Mouse (Mus musculus) liver, embryonic 12.5 days (tissue): ENCODE results near the gene Cdc25b. TPM values are rescaled to one million over a fixed set of nuclear protein-coding genes. Genes with fewer than 3 reads are reported as not detected.
A peak's percentile ranks its signal among the peaks of the same experiment; 100 is the strongest.

Experiments used
- ATAC-seq: fragments of 200-750 bp; cut with Nextera tagmentation; 2 replicates; pipeline ENCODE4 v1.8.0; 2017; ENCODE audit warnings: moderate number of reproducible peaks, mild to moderate bottlenecking, moderate library complexity
- H3K27ac ChIP-seq: fragments of 300-500 bp; sonication (generic); 2 replicates; pipeline ENCODE4 v1.5.1; 2016; ENCODE audit warnings: mild to moderate bottlenecking
- H3K27me3 ChIP-seq: fragments of 300-500 bp; sonication (generic); replicated peaks from 2 replicates; pipeline ENCODE4 v1.6.1; 2016; ENCODE audit warnings: mild to moderate bottlenecking, moderate library complexity
- H3K36me3 ChIP-seq: fragments of 300-500 bp; sonication (generic); 2 replicates; pipeline ENCODE4 v1.6.1; 2016; ENCODE audit warnings: mild to moderate bottlenecking, moderate library complexity
- H3K4me1 ChIP-seq: fragments of 300-500 bp; sonication (generic); 2 replicates; pipeline ENCODE4 v1.6.1; 2016
- H3K4me2 ChIP-seq: fragments of 300-500 bp; sonication (generic); 2 replicates; pipeline ENCODE4 v1.6.1; 2016; ENCODE audit warnings: mild to moderate bottlenecking, moderate library complexity
- H3K4me3 ChIP-seq: fragments of 300-500 bp; sonication (generic); 2 replicates; pipeline ENCODE4 v1.5.1; 2016; ENCODE audit warnings: mild to moderate bottlenecking, moderate library complexity
- H3K9ac ChIP-seq: fragments of 300-500 bp; sonication (generic); 2 replicates; pipeline ENCODE4 v1.6.1; 2016; ENCODE audit warnings: mild to moderate bottlenecking, moderate library complexity
- H3K9me3 ChIP-seq: fragments of 300-500 bp; sonication (generic); replicated peaks from 2 replicates; pipeline ENCODE4 v1.6.1; 2016; ENCODE audit warnings: mild to moderate bottlenecking, moderate library complexity
- WGBS: fragments of 180-500 bp; shearing (Covaris S2); methylation state at CpG from one replicate; pipeline ENCODE4 v1.1.7; 2016; ENCODE audit not compliant: insufficient replicate concordance; 5-methylcytosine and 5-hydroxymethylcytosine counted together
- polyA plus RNA-seq: library from polyadenylated mRNA; unstranded; fragments of >200 nt; fragmentation: Nextera tagmentation; extraction: Ambion mirVana; gene quantifications from 2 replicates; pipeline ENCODE4 v1.2.1, GENCODE M21; 2016

The Cdc25b gene
- polyA plus RNA-seq, 1 experiment from 2014 or later, result 172 TPM

DNA sequence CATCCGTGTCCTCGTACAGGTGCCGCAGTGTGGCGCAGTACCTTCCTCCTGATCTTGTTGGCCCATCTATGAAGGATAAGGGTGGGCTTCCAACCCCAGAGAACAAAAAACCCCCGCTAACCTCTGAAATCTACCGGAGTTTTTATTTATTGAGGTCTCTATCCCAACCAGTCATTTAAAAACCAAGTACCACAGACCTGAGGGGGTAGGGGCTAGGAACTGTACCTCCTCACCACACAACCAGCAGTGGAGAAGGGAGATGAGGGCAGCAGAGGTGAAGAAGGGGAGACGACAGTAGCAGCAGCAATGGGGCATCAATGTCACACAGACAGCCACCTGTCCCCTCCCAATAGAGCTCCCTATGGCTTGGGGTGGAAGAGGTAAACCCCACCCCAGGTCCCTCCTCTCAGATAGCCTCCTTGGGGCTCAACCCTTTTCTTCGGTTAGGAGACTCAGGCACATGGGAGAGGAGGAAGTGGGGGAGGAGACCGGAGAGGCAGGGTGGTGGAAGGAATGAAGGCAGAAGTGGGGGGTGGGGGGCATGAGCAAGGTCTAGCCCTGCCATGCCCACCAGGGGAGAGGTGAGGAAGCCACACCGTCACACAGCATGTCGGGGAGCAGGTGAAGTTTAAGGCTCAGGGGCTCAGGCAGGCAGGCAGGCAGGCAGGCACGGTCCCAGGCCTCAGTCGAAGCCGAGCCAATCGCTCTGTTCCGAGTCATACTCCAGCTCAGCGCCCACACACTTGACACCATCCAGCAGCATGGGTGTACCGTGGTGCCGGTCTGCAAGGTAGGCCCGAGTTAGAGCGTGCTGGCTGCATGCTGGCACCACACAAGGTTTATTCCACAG is 40.3 kb upstream of the Cdc25b start:
- H3K36me3 ChIP-seq, result peaks cover 94% of the 10 kb centered on the region
- peaks cover 59% of the 10 kb centered on the region for H3K4me1 ChIP-seq
- no peak for ATAC-seq
- H3K27me3 ChIP-seq, result no peaks in the 10 kb centered on the region
- H3K4me2 ChIP-seq, result no peak overlapping the region
- WGBS, result 76% methylated on average over 21 of the region's 21 CpGs
- no peak overlapping the region for H3K4me3 ChIP-seq
- peak overlapping the region; percentile 15; the same call in 1 of the 2 replicates for H3K27ac ChIP-seq
- H3K9ac ChIP-seq, result no peak overlapping the region
- no peaks in the 10 kb centered on the region for H3K9me3 ChIP-seq

DNA sequence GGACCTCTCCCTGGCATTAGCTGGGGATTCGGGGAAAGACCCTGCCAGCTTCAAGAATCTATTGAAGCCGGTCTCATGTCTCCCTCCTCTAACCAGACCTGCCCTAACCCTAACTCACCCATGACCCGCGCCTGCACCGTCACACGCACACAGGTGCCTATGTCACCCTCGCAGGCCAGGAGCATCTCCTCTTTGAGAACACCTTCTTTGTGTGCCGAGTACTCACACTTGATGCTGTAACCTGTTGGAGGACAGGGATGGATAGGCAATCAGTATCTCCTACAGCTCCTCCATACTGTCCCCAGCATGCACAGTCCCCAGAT is 39.7 kb upstream of the Cdc25b start:
- Histone ChIP-seq H3K9ac (no peak overlapping the region), H3K27me3 (no peaks in the 10 kb centered on the region), H3K36me3 (peaks cover 94% of the 10 kb centered on the region), H3K4me1 (peaks cover 59% of the 10 kb centered on the region), H3K4me3 (no peak overlapping the region), H3K4me2 (no peak overlapping the region), H3K9me3 (no peaks in the 10 kb centered on the region), H3K27ac (0 out of 2 replicates have a peak overlapping the region, but pooled peaks have one; percentile 26)
- 93% methylated on average over 8 of the region's 8 CpGs for WGBS
- no peak for ATAC-seq

DNA sequence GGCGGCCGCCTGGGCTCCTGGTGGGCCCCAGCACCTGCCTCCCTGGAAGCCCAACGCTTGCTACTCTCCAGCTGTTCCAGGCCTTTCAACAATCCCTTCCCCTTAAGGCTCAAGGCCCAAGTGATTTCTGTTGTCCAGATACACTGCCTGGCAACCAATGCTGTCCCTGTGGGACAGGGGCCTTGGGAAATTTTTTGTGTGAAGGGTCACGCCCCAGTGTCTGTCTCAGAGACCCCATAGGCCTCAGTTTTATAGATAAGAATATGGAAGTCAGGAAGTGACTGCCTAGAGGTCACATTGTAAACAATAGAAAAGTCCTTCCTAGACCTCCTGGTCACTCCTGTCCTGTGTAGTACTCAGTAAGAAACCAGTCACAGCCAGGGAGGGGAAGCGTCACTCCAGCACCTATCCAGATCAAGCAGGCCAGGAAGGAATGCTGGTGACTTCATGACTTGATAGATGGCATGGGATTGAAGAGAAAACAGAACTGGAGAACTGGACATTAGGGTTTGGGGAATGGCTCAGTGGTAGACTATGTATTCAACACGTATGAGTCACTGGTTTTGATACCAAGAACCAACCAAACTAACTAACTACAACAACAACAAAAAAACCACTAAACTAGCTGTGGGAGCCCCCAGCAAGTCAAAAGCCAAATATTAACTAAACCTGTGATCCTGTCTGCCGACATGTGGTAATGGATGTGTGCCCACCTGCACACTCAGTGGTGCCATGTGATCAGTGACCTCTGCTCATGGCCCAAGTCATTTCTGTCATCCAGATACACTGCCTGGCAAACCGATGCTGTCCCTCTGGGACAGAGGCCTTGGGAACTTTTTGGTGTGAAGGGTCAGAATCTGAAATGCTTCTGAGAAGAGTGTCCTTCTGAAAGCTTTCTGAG is 38.1 kb upstream of the Cdc25b start:
- peaks cover 97% of the 10 kb centered on the region for H3K36me3 ChIP-seq
- H3K27ac ChIP-seq, result 0 out of 2 replicates have a peak overlapping the region, but pooled peaks have one; percentile 15
- peaks cover 61% of the 10 kb centered on the region for H3K4me1 ChIP-seq
- no peak overlapping the region for H3K4me2 ChIP-seq
- H3K9ac ChIP-seq, result no peak overlapping the region
- ATAC-seq, result no peak
- no peaks in the 10 kb centered on the region for H3K9me3 ChIP-seq
- WGBS, result 86% methylated on average over 8 of the region's 8 CpGs
- no peaks in the 10 kb centered on the region for H3K27me3 ChIP-seq
- no peak overlapping the region for H3K4me3 ChIP-seq

DNA sequence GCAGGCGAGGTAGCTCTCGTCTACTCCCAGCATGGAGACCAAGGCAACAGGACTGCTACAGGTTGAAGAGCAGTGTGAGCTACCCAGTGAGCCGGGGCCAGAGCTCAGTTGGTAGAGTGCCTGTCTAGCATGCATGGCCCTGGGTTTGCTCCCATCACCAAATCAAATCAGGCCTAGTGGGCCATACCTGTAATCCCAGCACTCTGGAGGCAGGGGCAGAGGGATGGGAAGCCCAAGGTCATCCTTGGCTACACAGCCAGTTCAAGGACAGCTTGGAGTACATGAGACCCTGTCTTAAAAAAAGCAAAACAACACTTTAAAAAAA is 37.5 kb upstream of the Cdc25b start:
- no peaks in the 10 kb centered on the region for H3K9me3 ChIP-seq
- peaks cover 68% of the 10 kb centered on the region for H3K4me1 ChIP-seq
- H3K4me3 ChIP-seq, result no peak overlapping the region
- no peak overlapping the region for H3K9ac ChIP-seq
- WGBS, result 92% methylated on average over 3 of the region's 3 CpGs
- no peak for ATAC-seq
- no peaks in the 10 kb centered on the region for H3K27me3 ChIP-seq
- peaks cover 98% of the 10 kb centered on the region for H3K36me3 ChIP-seq
- H3K4me2 ChIP-seq, result no peak overlapping the region
- H3K27ac ChIP-seq, result no peak overlapping the region; the same call in 1 of the 2 replicates

DNA sequence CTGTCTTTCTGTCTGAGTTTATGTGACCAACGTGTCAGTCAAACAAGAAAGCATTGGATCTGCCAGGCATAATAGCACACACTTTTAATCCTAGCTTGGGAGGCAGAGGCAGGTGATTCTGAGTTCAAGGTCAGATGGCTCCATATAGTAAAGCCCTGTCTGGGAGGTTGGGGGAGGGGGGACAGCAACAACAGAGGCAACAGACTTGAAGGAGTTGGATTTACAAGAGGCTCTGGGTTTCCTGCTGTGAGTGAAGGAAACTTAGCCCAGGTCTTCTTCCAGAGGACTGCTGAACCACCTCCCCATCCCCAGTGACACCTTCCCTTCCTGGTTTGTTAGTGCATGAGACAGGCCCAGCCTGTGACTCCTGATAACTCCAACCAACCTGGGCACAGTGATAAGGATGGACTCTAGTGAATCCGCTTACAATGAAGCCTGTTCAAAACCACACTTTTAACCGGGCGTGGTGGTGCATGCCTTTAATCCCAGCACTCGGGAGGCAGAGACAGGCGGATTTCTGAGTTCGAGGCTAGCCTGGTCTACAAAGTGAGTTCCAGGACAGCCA is 34.5 kb upstream of the Cdc25b start:
- WGBS, result 43% methylated on average over 7 of the region's 7 CpGs
- Histone ChIP-seq H3K4me1 (peaks cover 81% of the 10 kb centered on the region), H3K9me3 (no peaks in the 10 kb centered on the region), H3K36me3 (peaks cover 98% of the 10 kb centered on the region), H3K4me3 (no peak overlapping the region), H3K27ac (peak overlapping the region; percentile 85), H3K27me3 (no peaks in the 10 kb centered on the region), H3K4me2 (peak overlapping the region; percentile 48), H3K9ac (peak overlapping the region; percentile 53)
- peak; percentile 96 for ATAC-seq

DNA sequence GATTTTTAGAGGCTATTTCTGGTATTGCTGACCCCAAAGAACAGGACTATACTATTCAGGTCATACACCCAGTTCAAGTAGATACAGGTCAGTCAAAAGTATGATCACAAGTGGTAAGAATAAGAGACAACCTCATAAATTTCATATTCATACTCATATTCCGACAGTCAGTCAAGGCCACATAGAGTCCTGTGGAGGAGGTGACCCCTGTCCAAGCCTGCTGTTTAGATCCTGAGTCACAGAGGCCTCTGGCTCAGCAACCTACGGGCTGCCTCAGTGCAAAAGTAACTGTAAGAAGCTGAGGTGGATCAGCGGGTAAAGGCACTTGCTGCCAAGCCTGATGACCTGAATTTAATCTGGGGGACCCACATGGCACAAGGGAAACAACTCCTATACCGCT is 32.7 kb upstream of the Cdc25b start:
- Histone ChIP-seq H3K4me1 (peaks cover 89% of the 10 kb centered on the region), H3K4me3 (no peak overlapping the region), H3K27ac (peak overlapping the region; percentile 85; the same call in 1 of the 2 replicates), H3K27me3 (no peaks in the 10 kb centered on the region), H3K4me2 (no peak overlapping the region), H3K9ac (no peak overlapping the region), H3K36me3 (peaks cover 88% of the 10 kb centered on the region), H3K9me3 (no peaks in the 10 kb centered on the region)
- 84% methylated on average over 4 of the region's 4 CpGs for WGBS
- no peak for ATAC-seq

DNA sequence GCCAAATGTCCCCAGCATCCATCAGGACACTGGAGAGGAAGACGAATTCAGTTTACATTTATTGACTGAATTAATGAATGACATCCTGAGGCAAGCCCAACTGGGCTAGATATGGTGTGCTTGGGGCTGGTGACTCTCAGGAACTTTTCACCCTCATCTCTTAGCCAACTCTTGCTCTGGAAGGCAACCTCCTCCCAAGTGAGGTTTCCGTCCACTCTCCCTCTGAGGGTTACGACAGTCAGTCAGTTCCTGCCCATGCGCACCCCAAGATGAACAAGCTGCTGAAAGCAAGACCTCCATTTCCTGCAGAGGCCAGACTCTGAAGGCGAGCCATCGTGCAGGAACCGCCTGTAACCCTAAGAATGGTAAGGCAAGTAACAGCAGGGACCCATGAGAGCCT is 29.8 kb upstream of the Cdc25b start:
- H3K4me2 ChIP-seq, result peak overlapping the region; percentile 87
- no peaks in the 10 kb centered on the region for H3K27me3 ChIP-seq
- peaks cover 59% of the 10 kb centered on the region for H3K36me3 ChIP-seq
- no peak overlapping the region for H3K4me3 ChIP-seq
- WGBS, result 91% methylated on average over 7 of the region's 7 CpGs
- ATAC-seq, result no peak
- no peaks in the 10 kb centered on the region for H3K9me3 ChIP-seq
- H3K27ac ChIP-seq, result peak overlapping the region; percentile 96
- peaks cover 80% of the 10 kb centered on the region for H3K4me1 ChIP-seq
- peak overlapping the region; percentile 90 for H3K9ac ChIP-seq

DNA sequence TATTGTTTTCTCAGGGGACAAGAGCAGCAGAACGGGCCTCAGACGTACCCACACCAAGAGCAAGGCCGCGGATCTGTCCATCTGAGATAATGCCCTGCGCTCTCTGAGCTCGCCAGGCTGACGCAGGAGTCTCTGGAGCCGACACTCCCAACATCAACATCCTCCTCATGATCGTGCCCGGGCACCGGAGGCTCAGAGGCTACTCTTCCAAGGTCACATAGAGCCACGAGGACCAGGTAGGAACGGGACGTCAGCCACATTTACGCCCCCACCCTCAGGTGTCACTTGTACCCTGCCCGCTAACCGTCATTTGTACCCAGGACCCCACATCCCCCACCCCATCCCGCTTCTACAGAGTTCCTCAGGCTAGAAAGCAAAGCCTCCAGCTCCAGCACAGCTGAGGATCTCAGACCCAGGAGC is 27.2 kb upstream of the Cdc25b start:
- peaks cover 35% of the 10 kb centered on the region for H3K36me3 ChIP-seq
- peak overlapping the region; percentile 83 for H3K4me3 ChIP-seq
- peak overlapping the region; percentile 96 for H3K27ac ChIP-seq
- 0% methylated on average over 18 of the region's 18 CpGs for WGBS
- peak overlapping the region; percentile 90 for H3K9ac ChIP-seq
- ATAC-seq, result peak; percentile 88
- H3K27me3 ChIP-seq, result no peaks in the 10 kb centered on the region
- H3K4me1 ChIP-seq, result peaks cover 55% of the 10 kb centered on the region
- no peaks in the 10 kb centered on the region for H3K9me3 ChIP-seq
- peak overlapping the region; percentile 87 for H3K4me2 ChIP-seq

DNA sequence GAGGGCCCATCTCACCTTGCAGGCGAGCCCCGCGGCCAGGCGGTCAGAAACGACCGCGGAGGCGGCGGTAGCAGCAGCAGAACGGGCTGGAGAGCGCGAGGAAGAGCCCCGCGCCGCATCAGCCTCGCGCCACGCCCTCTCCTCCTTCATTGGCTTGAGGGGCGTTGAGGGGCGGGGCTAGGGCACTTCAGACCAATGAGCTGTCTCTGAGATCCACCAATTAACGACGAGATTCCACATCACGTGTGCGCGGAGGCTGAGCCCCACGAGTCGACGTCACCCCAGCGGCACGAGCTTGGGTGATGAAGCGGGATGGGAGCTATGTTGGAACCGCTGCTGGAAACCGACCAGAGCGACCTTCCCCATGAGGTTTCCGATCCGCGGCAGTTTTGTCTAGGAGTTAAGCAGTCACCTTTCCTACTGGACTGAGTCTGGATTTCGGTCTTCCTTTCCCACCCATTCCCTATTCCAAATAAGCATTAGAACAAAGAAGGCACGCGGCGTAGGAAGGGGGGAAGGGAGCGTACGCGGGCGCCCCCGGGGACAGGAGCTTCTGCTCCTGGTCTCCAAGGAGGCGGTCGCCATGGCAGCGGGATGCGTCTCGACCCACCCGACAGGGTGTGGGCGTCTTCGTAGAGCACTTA is 26.7 kb upstream of the Cdc25b start, which contains the start of gene 1700037H04Rik:
1700037H04Rik (minus strand) TSS at position 144 of the 644 bp plus-strand sequence.
- H3K27ac ChIP-seq, result peak within 1 kb of the TSS; percentile 96
- H3K27me3 ChIP-seq, result no peaks in the 10 kb centered on the region
- H3K9ac ChIP-seq, result peak within 1 kb of the TSS; percentile 90
- H3K4me1 ChIP-seq, result peaks cover 50% of the 10 kb centered on the region
- under 1% methylated on average over 54 of the region's 54 CpGs for WGBS
- H3K4me2 ChIP-seq, result peak within 1 kb of the TSS; percentile 92
- peaks cover 30% of the 10 kb centered on the region for H3K36me3 ChIP-seq
- H3K4me3 ChIP-seq, result peak within 1 kb of the TSS; percentile 83
- no peaks in the 10 kb centered on the region for H3K9me3 ChIP-seq
- ATAC-seq, result peak; percentile 92

DNA sequence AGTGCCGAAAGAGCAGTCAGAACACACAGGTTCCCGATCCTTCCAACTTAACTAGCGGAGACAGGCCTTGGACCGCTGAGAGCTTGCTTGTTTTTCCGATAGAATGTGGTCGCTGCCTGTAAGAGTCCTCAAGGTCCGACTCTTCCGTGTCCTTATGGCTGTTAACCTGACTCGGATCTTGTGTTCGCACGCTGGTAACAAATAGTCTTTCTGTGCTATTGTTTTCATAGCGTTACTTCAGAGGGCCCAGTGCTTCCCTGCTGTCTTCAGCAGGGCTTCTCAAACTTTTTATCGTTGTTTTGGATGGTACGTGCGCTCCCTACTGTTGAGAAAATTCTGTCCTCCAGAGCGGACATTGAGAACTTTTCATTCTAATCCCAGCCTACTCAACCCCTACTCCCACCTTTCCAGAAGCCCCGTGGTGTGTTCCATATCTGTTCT is 26.1 kb upstream of the Cdc25b start:
- Histone ChIP-seq H3K4me1 (peaks cover 43% of the 10 kb centered on the region), H3K27me3 (no peaks in the 10 kb centered on the region), H3K4me2 (peak overlapping the region; percentile 92), H3K36me3 (peaks cover 23% of the 10 kb centered on the region), H3K4me3 (peak overlapping the region; percentile 83), H3K9me3 (no peaks in the 10 kb centered on the region), H3K27ac (peak overlapping the region; percentile 92), H3K9ac (peak overlapping the region; percentile 81)
- WGBS, result 3% methylated on average over 17 of the region's 17 CpGs
- ATAC-seq, result no peak

DNA sequence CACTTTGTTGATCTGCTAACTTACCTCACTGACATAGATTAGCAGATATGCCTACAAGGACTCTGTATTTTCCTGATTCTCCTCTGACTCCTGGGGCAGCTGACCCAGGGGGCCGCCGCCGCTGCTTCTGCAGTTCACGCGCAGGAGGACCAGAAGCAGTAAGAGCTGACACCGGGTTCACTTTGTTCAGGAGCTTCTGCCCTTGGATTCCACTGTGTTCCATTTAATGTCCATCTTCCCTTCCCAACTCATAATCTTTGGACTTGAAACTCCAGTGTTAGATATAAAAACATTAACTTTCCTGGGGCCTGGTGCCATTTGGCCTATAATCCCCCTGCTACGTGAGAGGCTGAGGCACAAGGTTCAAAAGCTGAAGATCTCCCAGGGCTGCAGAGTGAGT is 22.8 kb upstream of the Cdc25b start:
- Histone ChIP-seq H3K9me3 (no peaks in the 10 kb centered on the region), H3K9ac (no peak overlapping the region), H3K27ac (no peak overlapping the region), H3K4me3 (no peak overlapping the region), H3K4me2 (no peak overlapping the region), H3K4me1 (peaks cover 11% of the 10 kb centered on the region), H3K27me3 (peaks cover 21% of the 10 kb centered on the region), H3K36me3 (no peaks in the 10 kb centered on the region)
- WGBS, result 68% methylated on average over 7 of the region's 7 CpGs
- ATAC-seq, result no peak
